Mouse (Mus musculus) layer of hippocampus, adult 18-20 months (tissue): ENCODE results near the gene Bet1l. TPM values are rescaled to one million over a fixed set of nuclear protein-coding genes. Genes with fewer than 3 reads are reported as not detected.

Source experiments
- DNase-seq, 2 experiments: peaks; one replicate each; pipeline ENCODE4 v3.0.0; 2022; ENCODE audit warnings: low spot score in 2 of 2
- total RNA-seq, 2 experiments: library from RNA; stranded (reverse); gene quantifications; 2 replicates each; pipeline ENCODE4 v1.2.3; 2021

Bet1l gene
- total RNA-seq, 2 experiments from 2014 or later: 24.7 to 26.2 TPM

DNA sequence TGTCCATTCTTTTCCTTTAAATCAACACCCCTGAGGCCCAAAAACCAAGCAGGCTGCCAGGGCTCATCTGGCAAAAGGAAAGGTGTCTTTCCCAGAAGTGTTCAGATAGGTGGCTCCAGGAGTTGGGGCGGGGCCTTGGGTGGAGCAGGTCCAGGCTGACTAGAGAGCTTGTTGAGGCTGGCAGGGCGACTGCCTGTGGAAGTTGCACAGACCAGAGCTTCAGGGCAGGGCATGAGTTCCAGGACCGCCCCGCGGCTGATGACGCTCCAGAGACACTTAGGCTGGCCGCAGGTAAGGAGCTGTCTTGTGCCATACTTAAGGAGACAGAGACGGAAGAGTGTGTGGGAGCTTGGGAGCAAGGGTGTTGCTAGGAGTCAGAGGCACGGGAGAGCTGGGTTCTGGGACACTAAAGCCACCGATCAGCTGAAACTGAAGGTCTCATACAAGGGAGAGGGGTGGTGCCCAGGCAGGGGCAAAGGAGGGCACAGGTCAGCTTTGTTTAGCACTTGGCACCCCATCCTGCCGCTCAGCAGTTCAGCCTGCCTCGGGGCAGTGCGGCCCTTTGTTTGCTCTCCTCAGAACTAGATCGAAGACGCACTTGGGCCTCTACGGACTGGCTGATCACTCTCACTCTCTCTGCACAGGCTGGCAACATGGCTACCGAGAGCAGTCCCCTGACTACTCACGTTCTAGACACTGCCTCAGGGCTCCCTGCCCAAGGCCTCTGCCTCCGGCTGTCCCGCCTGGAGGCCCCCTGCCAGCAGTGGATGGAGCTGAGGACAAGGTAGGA, 22.2 kb downstream of the Bet1l start, which contains the start of gene Urah:
Gene Urah (plus strand): TSS at position 51 of the 790 bp plus-strand sequence.
- no peak for DNase-seq

DNA sequence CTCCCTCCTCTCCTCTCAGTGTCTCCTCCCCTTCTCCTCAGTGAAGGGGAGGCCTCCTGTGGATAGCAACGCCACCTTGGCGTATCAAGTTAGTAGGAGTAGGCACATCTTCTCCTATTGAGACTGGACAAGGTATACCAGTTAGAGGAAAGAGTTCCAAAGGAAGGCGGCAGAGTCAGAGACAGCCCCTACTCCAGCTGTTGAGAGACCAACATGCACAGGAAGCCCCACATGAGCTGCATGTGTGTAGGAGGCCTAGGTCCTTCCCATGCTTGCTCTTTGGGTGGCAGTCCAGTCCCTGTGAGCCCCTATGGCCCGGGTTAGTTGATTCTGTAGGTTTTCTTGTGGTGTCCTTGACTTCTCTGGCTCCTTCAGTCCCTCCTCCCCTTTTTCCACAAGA, 24.0 kb downstream of the Bet1l start:
- DNase-seq: no peak

DNA sequence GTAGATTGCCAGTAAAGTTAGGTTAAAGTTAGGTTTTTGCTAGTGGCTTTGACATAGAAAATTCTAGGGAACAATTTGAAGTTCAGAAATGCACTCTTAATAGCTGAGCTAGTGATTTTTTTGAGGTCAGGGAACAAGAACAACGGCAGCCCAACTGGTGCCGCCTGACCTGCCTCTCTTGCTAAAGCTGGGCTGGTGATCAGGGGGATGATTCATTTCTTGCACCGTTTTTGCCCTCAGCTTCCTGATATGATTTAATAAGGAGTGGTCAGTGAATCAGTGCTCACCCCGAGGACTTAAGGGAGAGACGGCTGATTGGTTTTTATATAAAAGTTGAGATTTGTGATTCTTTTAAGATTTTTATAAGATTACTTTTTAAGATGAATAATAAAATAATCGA, 25.9 kb downstream of the Bet1l start:
- DNase-seq: no peak

DNA sequence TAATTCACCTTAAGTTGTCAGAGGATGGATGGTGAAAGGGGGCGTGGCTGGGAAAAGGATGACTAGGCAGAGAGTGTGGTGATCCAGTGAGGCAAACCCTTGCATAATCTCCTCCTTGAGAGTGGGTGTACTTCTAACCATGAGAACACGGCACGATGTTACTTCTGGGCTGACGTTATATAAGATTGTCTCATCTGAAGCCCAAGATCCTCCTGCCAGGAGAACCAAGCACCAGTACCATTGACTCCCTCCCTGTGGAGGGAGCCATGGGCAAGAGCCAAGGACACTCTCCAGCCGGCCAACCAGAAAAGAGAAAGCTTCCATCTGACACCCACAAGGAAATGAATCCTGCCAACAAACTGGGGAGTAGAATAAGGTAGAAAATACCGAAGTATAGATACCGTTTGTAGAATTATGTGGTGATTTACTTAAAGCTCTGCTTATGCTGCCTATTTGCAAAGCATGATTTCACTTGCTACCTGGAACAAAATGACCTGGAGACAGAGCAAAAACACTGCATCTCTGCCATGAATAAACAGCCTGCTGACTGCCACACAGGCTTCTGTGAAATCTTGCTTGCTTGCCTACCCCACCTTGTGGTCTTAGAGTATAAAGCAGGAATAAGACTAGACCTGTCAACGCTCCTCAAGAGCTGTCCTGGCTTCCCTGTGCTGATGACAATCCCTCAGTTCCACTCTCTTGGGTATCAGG, 29.1 kb downstream of the Bet1l start:
- peak; percentile 59 to 84 for DNase-seq

DNA sequence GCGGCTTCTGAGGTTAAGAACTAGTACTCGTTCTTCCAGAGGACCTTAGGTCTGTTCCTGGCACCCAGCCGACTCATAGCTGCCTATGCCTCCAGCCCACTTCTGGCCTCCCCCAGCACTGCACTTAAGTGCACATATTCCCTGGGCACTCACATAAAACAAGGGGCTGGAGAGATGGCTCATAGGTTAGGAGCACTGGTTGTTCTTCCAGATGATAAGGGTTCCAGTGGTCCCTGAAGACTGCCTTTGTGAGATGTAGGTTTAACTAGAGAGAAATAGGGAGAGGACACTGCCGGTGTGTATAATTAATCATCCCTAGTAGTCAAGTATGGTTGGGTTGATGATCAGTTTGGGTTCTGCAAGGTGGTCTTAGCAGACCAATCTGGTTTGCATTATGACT, 34.6 kb downstream of the Bet1l start:
- DNase-seq: no peak

DNA sequence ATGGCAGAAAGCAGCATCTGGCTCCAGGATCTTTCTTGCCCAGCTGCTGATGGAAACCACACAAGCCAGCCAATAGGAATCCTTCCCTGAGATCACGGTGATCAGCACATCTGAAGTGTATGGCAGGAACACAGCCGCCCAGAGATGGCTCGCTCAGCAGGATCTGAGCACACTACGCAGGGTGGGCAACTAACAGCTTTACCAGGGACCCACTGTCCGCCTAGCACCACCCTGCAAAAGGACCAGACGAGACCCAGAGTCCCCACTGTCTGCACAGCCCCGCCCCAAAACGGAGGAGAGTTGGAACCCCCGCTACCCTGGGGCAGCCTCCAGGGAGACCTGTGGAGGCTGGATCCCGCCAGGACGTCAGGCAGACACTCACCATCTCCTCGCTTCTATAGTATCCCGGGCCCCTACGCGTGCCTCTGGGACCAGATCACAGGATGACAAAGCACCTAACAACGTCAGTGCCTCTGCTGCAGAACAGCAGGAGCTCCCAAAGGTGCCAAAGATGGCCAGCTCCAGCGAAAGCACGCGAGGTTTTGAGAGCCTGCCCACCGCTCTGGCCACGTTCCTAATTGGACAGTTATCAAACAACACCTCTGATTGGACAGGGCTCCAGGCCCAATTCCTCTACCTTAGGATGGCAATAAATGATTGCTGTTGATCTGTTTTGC, 35.6 kb downstream of the Bet1l start, which contains the start of gene Zfp941:
Gene Zfp941 (minus strand): TSS at position 526 of the 677 bp plus-strand sequence.
- peak; percentile 54 to 57 for DNase-seq

DNA sequence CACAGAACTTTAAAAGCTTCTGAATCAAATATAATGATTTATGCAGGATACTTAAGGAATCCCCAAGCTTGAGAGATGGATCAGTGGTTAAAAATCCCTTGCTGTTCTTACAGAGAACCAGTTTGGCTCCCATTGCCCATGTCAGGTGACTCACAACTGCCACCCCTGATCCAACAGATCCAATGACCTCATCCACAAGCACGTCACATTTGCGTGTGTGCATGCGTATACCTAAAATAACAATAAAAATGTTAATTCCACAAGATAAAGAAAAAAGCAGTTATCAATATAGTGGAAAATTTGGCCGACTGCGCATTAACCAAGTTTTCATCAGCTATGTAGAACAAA, 36.1 kb downstream of the Bet1l start:
- no peak for DNase-seq

DNA sequence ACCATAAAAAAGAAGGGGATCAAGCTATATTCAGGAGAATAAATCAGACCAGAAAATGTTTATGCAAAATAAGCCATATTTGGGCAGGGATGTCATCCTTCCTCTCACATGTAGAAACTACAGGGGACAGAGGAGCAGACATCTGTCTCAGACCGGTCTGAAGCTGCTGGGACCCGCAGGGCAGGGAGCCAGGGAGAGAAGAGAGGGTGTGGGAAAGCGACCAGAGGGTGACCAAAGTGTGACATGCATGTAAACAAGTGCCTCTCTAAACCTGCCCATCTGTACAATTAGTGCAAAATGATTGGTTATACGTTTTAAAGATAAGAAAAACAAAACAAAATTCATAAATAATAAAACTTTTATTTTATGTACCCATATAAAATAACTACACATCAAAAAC, 37.2 kb downstream of the Bet1l start:
- no peak for DNase-seq

DNA sequence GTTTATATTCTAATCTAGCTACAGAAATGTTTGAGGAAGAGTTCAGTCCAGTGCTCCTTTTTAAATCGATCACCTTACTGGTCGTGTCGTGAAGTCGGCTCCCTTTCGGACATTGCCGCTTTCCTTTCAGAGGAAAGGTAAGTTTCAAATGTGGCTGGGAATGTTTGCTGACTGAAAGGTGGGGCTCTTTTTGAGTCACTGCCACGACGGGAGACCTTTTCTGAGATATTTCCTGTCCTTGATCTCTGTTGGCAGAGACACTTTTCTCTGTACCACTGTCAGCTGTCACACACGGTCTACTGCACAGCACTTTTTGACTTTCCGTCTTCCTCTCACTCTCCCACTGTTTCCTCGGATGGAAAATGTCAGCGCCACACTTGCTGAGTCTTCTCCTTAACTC, 44.5 kb downstream of the Bet1l start:
- no peak for DNase-seq

DNA sequence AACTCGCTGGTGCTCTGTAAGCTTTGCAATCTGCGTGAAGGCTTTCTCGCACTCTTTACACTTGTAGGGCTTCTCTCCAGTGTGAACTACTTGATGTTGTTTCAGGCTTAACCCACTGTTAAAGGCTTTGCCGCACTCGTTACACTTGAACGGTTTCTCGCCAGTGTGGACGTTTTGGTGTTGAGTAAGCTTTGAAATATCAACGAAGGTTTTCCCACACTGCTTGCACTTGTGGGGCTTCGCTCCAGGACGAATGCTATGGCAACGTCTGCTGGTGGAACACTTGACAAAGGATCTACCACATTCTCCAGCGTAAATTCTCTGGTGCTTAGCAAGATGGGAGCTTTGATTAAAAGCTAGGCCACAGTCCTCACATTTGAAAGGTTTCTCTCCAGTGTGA, 45.7 kb downstream of the Bet1l start:
- peak in 1 of 2 experiments; percentile 57 for DNase-seq

DNA sequence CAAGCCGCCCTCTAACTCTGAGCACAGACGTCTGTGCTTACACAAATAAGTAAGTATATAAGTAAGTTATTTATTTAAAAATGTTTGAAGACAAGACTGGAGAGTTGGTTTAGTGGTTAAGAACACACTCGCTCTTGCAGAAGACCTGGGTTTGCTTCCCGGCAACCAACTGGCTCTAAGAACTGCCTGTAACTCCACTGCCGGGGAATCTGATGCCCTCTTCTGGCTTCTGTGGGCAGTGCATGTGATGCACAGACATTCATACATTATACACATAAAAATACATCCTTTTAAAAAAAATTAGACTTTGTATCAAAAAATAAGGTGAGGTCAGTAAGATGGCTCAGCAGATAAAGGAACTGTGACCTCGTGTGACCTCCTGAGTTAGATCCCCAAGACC, 46.9 kb downstream of the Bet1l start:
- DNase-seq: no peak

DNA sequence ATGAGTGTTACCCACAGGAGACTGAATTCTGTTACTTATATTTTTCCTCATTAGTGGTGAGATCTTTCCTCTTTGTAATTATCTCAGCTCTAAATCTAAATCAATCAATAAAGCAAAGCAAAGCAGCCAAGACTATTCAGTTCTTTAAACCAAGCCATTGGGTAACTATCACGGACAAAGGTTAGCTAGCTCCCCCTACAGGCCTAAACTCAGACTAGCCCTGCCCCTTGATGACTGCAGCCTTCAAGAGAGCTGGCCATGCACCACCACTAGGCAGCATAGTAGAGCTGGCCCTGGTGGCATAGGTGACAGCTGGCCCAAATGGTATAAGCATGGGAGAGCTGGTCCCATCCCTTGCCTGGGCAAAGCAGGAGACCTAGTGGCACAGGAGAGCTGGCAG, 51.7 kb downstream of the Bet1l start:
- DNase-seq: peak in 1 of 2 experiments; percentile 79

Other genes with a start within 250 kb of the Bet1l start
- gene Olfr61, start 228.6 kb downstream of the Bet1l start, total RNA-seq: not detected
- under 1 TPM in 1 of 2 experiments, not detected in 1; 0.25 TPM for gene Olfr53, start 211.1 kb downstream of the Bet1l start, total RNA-seq
- under 1 TPM; 0.13 to 0.15 TPM for gene Olfr539, start 197.6 kb downstream of the Bet1l start, total RNA-seq
- gene Olfr45, start 175.6 kb downstream of the Bet1l start, total RNA-seq: under 1 TPM in 1 of 2 experiments, not detected in 1; 0.10 TPM
- gene Olfr541, start 160.3 kb downstream of the Bet1l start, total RNA-seq: not detected
- not detected for gene Cyp2e1, start 93.8 kb downstream of the Bet1l start, total RNA-seq
- gene Syce1, start 69.7 kb downstream of the Bet1l start, total RNA-seq: not detected
- gene Zfp941, start 35.4 kb downstream of the Bet1l start, total RNA-seq: 10 to 100 TPM; 12.8 to 14.9 TPM
- 1 to 10 TPM in 1 of 2 experiments, under 1 TPM in 1; 0.99 to 2.3 TPM for gene Urah, start 22.6 kb downstream of the Bet1l start, total RNA-seq
- gene Scgb1c1, start 12.0 kb downstream of the Bet1l start, total RNA-seq: not detected
- not detected for gene Odf3, start 9.8 kb downstream of the Bet1l start, total RNA-seq
- 1 to 10 TPM in 1 of 2 experiments, under 1 TPM in 1; 0.37 to 1.2 TPM for gene Gm45785, start 1.2 kb downstream of the Bet1l start, total RNA-seq
- 10 to 100 TPM; 68.9 to 73.1 TPM for gene Ric8a, start 620 bp downstream of the Bet1l start, total RNA-seq
- 100 to 1,000 TPM; 104 to 112 TPM for gene Psmd13, start 24.4 kb upstream of the Bet1l start, total RNA-seq
- gene Sirt3, start 24.7 kb upstream of the Bet1l start, total RNA-seq: 10 to 100 TPM; 75.3 to 75.8 TPM
- gene Cox8b, start 42.9 kb upstream of the Bet1l start, total RNA-seq: 1 to 10 TPM; 1.2 to 3.7 TPM
- under 1 TPM; 0.48 to 0.50 TPM for gene Nlrp6, start 63.3 kb upstream of the Bet1l start, total RNA-seq
- 1 to 10 TPM; 4.0 to 4.6 TPM for gene Pgghg, start 83.8 kb upstream of the Bet1l start, total RNA-seq
- gene Ifitm5, start 92.7 kb upstream of the Bet1l start, total RNA-seq: not detected
- gene Gm45717, start 98.4 kb upstream of the Bet1l start, total RNA-seq: not detected
- gene Ifitm2, start 98.4 kb upstream of the Bet1l start, total RNA-seq: 10 to 100 TPM; 11.0 to 12.9 TPM
- 1 to 10 TPM; 1.1 to 1.7 TPM for gene Ifitm1, start 109.6 kb upstream of the Bet1l start, total RNA-seq
- gene Ifitm3, start 153.2 kb upstream of the Bet1l start, total RNA-seq: 10 to 100 TPM in 1 of 2 experiments, 1 to 10 TPM in 1; 8.0 to 11.4 TPM
- gene Ifitm6, start 160.3 kb upstream of the Bet1l start, total RNA-seq: not detected
- not detected for gene Gm17387, start 171.6 kb upstream of the Bet1l start, total RNA-seq
- gene B4galnt4, start 203.5 kb upstream of the Bet1l start, total RNA-seq: 10 to 100 TPM; 84.2 to 86.8 TPM
- gene Pkp3, start 220.6 kb upstream of the Bet1l start, total RNA-seq: not detected
- 1 to 10 TPM; 1.9 to 2.1 TPM for gene Sigirr, start 243.0 kb upstream of the Bet1l start, total RNA-seq